Mouse (Mus musculus): ENCODE measurements around the gene Fbxo34.

- TF ChIP-seq CTCF (IDR thresholded peaks at IDR 0.05; ENCODE audit: borderline replicate concordance, insufficient read depth, low read depth, low read length) (peak; percentile 77), POLR2A (IDR thresholded peaks at IDR 0.05; ENCODE audit: borderline replicate concordance, insufficient read depth, low read length) (peak; percentile 75)
These were observed 22.1 kb downstream of the Fbxo34 start for GRCm38 (mm10) chr14:47472359-47472742.

Data from cerebellum, adult 2 months (tissue).